Mouse (Mus musculus) adrenal gland, postnatal 25 days (tissue): Measurements from ENCODE around the gene Parp14. TPM values are rescaled to one million over a fixed set of nuclear protein-coding genes. Genes with fewer than 3 reads are reported as not detected.
A peak's percentile ranks its signal among the peaks of the same experiment; 100 is the strongest.

ENCODE experiments used
- DNase-seq: peaks from one replicate; pipeline ENCODE4 v3.0.0; 2021; ENCODE audit warnings: mixed read lengths
- total RNA-seq: library from RNA; stranded (reverse); gene quantifications from 2 replicates; pipeline ENCODE4 v1.2.3, GENCODE M21; 2021

Gene Parp14
- total RNA-seq, 1 experiment from 2014 or later = 18.6 TPM

DNA sequence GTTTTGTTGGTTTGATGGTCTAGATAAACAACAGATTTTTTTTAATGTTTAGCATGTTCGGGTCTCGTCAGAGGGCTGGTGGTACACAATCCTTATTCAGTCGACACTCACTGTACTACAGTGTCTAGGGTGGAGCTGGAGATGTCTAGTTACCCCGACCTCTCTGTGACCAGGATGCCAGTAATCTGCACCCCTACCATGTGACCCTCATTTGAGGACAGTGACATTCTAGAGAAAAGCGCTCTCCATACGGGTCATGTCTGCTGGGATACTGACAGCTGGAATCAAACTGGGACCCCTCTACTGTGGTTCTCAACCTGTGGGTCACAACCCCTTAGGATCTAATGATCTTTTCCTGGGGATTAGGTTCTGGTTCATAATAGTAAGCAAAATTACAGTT, 1.7 kb downstream of the Parp14 start:
- DNase-seq = no peak

DNA sequence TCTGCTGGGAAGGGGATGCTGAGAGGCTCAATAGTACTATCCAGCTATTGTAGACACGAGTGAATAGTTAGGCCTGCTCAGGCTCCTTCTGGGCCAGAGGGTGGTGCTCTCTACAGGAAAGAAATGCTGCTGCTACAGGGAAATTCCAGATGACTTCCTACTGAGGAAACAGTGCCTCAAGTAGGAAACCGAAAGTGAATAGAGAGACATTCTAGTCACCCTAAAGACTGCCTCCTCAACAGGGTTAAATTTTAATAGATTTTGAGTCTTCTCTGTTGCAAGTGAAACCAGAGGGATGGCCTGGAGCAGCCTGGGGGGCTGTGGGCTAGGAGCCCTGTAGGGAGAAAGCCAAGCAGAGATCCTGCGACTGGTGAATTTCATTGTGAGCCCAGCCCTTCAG, 2.2 kb downstream of the Parp14 start:
- no peak for DNase-seq

DNA sequence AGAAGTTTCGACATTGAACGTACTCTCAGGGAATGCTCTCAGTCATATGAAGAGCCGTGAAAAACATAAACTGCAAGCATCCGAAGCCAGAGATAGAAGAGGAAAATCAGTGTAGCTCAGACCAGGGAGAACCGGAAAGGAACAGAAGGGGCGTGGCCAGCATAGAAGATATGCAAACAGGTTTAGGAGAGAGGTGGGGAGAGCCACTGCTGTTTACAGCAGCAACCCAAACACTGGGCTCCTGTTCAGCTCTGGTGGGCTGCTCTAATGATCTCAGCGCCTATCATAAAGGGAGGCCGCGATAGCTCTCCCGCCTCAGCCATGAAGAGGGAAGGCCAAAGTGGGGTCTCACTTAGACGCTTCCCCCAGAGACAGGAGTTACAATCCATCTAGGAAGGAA, 3.6 kb downstream of the Parp14 start:
- no peak for DNase-seq

DNA sequence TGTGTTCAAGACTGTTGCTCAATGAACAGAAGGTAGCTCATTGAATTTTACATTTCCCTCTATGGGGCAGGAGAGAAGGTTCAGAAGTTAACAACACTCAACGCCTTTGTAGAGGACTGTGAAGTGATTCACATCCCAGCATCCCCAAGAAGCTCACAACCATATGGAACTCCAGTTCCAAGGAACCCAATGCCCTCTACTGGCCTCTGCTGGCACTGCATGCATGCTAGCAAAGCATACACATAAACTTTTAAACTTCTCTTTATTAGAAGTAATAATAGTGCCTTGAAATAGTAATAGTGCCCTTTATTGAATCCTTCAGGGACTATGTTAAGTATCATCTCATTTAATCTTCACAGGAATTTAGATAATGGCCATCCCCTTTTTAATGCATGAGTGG, 9.3 kb downstream of the Parp14 start:
- no peak for DNase-seq

DNA sequence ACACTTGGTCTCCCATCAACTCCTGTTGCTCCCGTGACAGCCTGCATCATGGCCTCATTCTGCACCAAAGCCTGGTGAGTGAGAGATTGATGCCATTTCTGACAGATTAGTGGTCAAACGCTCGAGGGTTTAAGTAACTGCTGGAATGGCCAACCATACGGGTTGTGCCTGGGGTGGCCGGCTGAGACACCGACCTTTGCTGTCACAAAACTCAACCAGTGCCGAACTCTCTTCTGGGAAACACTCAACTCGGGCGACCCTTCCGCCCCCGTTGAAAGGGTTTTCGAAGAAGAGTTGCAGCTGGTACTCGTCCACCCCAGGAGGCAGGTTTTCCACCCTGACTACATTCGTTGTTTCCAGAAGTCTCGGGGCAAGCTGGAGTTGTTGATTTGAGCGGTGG, 11.1 kb downstream of the Parp14 start:
- DNase-seq = no peak

DNA sequence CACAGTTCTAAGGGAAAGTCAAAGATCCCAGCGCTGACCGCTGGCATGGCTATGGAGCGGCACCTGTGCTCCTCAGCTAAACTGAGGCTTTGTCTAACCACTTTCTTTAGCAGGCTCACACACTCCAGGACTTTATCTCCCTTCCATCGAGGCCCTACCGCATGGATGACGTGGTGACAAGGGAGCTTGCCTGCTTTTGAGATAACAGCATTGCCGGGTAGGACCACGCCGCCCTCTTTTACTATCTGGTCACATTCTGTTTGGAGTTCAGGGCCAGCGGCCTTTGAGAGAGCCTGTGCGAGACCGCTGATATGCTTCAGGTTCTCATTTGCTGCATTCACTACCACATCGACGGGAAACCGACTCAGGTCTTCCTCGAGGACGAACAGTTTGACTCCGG, 14.6 kb downstream of the Parp14 start:
- DNase-seq = no peak

DNA sequence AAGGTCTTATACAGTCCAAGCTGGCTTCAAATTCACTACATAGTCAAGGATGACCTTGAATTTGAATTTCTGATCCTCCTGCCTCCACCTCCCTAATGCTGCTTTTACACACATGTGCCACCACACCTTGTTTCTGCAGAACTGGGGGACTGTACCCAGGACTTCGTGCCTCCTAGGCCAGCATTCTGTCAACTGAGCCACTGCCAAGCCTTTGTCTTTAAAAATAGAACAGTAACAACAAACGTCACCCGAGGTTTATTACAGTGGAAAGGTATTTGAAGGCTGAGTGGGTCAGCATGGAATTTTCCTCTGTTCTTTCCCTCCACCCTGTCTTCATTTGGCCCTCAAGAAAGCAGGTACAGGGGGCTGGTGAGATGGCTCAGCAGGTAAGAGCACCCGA, 15.5 kb downstream of the Parp14 start:
- no peak for DNase-seq

DNA sequence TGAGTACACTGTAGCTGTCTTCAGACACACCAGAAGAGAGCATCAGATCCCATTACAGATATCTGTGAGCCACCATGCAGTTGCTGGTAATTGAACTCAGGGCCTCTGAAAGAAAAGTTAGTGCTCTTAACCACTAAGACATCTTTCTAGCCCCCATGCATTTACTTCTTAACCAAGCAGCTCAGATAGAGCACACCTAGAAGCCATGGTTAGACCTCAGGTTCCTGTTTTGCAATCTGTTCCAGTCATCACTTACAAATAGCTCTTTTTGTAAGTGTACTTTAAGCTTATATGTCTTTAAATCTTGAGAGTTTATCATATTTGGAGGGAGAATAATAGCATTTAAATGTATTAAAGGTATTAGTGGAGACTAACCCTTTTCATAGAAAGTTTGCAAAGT, 24.2 kb downstream of the Parp14 start:
- no peak for DNase-seq

DNA sequence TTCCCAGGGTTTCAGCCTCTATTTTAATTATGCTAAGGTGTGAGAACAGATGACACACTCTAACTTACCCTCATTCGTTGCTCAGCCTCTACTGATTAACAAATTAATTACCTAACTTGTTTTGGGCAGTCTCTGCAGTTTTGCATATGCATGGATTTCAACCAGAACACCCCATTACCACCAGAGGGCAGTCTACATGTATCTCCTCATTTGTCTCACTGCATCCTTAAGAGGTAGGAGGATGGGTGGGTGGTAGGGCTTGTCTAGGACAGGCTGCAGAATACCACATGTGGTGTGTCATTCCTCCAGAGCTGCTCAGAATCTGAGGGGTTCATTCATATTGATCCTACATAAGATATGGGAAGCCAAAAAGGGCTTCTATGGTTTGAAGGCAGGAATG, 31.7 kb downstream of the Parp14 start:
- no peak for DNase-seq

DNA sequence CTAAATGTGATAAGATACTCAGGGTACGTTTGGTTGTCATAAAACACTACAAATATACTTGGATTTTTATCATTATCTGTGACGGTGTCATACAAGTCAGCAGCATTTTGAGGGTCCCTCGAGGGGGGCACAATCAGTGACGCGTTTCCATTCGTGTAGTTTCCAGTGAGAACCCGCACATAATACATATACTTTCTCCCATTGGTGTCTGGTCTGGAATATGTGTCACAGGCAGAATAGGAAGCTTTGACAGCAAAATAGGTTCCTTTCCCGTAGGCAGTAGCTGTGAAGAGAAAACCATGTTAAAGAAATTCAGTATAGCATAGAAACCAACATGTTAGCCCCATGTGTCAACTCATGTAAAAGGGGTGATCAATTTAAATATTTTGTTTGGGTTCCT, 36.7 kb downstream of the Parp14 start:
- DNase-seq = no peak

DNA sequence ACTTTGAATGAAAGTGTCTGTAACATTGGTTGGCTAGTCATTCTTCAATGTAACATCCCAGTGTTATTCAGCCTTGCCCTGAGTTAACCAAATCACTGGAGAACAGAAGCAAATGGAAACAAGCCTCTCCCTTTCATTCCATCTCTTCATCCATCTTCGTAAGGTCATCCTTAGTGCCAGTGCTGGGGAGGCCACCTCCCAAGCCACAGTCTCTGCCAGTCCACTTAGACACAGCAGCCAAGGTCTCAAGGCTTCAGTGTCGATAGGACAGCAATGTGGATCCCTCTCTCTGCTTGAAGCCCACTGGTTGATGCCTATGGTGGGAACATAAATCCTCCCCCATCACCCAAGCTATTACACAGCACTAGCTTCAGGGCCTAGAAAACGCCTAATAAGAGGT, 38.4 kb downstream of the Parp14 start:
- DNase-seq = no peak

DNA sequence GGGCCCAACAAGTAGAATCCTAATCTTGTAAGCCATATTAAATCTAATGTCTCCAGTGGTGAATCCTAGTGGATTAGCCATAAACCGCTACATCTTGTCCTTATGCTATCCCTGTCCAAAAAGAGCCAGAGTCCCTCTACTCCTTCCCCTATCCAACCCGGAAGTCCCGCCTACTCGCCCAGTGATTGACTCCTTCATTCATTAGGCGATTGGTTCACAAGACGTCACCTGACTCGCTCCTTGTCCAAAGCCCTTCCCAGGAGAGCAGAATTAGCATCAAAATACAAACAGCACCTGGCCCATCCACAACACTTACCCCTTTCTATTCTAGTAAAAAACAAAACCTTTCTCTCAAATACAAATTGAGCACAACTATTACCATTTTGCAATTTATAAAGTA, 41.3 kb downstream of the Parp14 start:
- no peak for DNase-seq

DNA sequence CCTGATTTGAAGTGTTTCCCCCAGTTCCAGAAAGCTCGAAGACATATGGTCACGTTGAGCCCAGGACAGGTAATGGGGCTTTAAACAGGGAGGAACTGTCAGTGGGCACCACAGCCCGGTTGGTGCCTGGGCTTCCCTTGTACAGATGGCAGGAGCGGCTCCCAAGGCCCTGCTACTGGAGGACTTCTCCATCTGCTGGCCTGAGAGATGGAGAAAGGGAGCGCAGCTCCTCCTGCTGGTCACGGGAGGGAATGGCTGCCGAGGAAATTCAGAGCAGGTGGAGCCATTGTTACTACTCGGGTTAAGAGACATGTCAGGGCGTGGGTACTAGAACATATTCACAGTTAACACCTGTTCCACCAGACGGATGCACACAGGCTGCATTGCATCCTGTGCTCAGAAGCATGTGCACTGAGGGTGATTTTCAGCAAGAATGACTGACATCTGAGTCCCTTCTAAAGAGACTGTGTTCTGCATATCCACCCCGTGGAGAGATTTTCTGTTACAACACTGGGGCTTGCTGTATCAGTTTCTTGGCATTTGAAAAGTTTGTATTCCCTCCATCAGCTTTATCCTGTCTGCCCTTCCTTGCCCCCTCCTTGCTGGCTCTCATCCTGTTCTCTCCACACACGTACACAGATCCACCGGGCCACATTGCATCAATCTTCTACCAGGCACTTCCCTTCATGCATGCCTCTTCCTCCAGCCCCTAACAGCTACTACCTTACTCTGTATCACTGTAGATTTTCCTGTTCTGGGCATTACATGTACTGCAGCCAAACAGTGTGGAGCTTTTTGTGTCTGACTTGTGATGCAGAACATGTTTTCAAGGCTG, 53.9 kb downstream of the Parp14 start:
- DNase-seq = peak; percentile 76

DNA sequence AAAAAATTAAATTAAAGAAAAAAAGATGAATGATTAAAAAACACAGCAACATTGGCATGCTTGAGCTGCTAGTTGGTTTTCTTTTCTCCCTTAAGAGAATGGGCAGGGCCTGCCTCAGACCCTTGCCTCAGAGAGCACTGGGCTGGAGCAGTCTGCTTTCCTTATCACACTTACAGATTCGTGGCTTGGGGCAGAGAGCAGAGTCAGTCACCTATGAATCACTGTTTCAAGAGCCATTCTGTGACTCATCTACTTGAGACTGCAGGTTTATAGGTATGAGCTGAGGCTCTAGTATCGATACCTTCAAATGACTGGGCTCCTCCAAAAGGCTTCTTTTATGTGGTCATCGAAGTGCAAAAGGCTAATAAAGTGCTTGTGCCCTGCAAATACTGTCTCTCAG, 58.2 kb downstream of the Parp14 start:
- DNase-seq = no peak

DNA sequence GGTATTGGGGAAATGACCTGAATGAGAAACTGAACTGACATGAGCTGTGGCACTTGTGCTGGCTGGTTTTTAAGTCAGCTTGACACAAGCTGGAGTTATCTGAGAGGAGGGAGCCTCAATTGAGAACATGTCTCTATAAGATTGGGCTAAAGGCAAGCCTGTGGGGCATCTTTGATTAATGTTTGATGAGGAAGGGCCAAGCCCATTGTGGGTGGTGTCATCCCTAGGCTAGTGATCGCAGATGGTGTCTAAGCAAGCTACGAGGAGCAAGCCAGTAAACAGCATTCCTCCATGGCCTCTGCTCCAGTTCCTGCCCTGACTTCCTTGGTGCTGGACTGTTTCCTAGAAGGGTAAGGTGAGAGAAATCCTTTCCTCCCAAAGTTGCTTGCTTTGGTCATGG, 62.5 kb downstream of the Parp14 start:
- no peak for DNase-seq

DNA sequence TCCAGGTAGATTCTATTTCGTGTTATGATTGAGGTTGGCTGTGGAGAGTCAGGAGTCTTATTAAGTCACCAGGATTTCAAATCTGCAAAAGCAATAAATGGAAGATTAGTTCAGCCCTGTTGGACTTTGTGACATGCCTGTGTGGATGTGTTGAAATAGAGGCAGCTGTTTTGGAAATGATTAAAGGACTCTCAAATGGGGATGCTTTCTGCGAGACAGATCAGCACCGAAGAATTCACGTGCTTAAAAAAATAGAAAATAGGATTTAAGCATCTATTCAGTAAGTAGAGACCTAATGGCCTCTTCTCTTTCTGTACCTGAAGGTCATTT, 63.7 kb downstream of the Parp14 start:
- no peak for DNase-seq

DNA sequence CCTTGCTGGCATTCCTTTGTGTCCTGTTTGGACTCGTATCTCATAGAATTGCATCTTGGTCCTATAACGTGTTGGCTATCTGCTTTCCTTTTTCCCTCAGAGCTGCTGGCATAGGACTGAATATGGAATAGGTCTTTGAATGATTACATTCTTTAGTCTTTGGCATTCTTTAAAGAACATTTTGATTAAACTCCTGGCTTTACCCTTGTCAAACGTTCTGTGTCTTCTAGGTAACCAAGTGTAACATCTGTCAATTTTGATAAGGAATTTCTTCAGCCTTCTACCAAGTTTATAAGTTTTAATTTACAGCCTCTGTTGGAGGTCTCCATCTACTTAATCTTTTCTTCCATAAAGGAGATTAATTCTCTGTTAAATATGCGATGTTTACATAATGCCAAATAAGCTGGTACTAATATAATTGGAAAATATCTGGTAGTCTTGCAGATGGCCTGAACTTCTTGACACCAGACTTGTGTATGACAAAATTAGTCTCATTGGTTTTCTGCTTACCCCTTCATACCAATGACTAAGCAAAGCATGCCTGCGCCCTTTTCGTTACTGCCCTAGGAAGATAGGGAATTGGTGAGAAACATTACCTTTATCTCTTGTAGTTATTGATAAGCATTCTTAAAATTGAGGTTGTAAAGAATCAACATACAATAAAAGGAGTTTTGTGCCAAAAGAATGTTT, 64.2 kb downstream of the Parp14 start:
- DNase-seq = no peak

DNA sequence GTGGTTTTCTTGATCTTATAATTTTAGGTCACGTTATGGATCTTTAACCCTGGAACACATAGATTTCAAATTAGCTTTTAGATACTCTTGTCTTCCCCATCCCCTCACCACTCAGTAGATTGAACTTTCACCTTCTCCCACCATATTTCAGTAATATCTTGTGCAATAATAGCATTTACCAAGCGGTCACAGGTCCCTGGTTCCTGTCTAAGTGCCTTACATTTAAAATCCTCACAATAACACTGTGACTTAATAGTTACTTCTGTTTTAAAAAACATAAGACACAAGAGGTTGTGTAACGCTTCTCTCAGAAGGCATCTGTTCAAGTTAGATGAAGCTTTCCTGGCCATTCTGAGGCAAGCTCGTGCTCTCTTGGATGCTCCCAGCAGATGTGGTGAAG, 67.6 kb downstream of the Parp14 start:
- no peak for DNase-seq

DNA sequence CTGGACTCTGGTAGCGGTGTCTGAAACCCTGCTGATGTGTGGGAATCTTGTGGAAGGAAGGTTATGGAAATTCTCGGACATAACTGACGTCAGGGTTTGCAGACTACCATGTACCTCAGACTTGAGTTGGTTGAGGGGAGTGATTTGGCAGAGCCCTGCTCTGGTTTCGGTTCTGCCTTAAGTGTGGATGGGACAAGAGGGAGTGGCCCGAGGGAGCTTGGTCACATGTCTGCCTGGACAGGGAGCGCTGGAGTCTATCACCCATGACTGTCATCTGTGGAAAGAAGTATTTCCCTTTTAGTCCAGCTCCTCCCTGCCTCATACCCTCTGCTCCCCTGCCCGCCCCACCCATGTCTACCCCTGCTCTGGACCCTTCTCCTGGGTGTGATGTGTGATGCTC, 69.2 kb downstream of the Parp14 start:
- DNase-seq = no peak

DNA sequence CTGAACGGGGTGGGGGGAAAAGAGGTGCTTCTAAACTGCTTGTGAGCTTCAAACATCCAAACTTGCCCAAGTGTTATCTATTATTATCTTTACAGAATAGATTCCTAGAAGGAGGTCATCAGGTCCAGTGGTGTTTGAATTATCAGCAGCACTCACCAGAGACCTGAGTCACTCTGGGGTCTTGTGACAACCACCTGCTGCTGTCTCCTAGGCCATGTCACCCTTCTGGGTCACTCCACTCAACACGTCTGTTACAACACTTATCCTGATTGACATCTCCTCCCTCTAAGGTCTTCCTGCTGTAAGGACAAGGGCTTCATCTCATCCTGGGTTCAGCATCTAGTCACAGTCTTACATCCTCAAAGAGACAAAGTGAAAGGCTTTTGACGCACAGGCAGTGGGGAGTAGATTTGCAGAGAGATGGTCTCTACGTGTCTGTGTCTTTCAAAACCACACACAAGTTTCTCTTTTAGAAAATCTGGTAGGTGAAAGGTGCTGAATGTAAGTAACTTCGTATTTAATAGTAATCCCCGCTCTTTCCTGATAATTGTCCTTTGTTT, 79.3 kb downstream of the Parp14 start:
- no peak for DNase-seq

DNA sequence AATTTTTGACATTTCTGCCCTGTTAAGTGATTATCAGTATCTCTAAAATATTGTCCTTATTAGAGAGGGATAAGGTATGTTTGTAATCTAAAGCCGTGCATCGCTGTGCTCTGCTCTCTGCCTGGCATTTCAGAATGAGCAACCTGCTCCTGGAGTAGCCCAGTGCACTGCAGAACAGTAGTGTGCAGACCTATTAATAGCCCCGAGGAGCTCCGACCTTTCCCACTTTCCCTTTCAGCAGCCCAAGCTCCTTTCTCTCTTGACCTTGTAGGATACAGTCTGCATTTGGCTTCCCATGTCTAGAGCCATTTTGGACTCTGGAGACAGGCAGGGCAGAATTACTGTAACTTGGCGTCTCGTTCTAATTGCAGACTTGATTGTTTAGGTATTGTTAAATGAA, 83.0 kb downstream of the Parp14 start:
- DNase-seq = no peak

DNA sequence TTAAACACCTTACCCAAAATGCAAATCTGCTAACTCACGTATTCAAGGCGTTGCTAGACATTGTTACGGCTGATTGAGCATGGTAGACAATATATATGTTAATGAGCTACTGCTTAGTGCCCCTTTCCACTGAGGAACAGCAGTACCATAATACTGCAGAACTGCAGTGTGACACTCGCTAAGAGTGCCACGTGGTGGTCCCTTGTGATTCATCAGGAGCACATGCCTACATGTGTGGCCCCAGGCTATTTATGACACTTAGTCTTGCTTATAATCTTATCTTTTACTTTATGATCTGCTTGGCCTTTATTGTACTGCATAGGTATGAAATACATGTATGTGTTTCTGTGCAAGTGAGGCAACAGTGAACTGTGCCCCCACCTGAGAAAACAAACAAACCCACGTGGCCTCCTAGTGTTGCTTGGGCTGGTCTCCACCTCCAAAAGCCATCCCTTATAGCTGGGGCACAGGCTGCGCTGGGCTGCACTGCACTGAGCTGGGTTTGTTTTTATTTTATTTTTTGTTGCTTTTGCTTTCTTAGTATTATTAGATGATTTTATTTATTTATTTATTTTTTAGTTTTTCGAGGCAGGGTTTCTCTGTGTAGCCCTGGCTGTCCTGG, 83.7 kb downstream of the Parp14 start:
- DNase-seq = no peak

DNA sequence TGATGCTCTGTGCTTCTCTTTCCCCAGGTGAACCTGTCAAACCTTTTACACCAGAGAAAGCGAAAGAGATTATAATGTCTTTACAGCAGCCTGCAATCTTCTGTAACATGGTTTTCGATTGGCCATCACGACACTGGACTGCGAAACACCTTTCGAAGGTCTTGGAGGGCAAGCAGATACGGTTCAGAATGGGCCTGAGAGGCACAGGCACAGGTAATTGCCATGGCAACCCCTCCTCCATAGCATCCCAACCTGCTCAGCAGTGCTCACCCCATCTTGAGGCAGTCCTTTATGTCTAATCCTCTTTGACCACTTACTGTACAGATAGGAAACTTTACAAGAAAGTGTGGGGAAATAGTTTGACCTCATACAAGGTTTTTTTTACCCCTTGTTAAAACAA, 84.2 kb downstream of the Parp14 start:
- DNase-seq = no peak
